Mouse (Mus musculus) cerebellum, postnatal 14 days (tissue): ENCODE results near the gene Gcgr.
"Not testable (repeated sequence)": the region's sequence is repeated elsewhere in the genome, so short reads cannot be mapped to it uniquely, and the experiment has no call there.

Source experiments
- DNase-seq, 2 experiments: peaks; one replicate each; pipeline ENCODE4 v3.0.0; 2021; ENCODE audit warnings: mixed read lengths in 2 of 2

The Gcgr gene

DNA sequence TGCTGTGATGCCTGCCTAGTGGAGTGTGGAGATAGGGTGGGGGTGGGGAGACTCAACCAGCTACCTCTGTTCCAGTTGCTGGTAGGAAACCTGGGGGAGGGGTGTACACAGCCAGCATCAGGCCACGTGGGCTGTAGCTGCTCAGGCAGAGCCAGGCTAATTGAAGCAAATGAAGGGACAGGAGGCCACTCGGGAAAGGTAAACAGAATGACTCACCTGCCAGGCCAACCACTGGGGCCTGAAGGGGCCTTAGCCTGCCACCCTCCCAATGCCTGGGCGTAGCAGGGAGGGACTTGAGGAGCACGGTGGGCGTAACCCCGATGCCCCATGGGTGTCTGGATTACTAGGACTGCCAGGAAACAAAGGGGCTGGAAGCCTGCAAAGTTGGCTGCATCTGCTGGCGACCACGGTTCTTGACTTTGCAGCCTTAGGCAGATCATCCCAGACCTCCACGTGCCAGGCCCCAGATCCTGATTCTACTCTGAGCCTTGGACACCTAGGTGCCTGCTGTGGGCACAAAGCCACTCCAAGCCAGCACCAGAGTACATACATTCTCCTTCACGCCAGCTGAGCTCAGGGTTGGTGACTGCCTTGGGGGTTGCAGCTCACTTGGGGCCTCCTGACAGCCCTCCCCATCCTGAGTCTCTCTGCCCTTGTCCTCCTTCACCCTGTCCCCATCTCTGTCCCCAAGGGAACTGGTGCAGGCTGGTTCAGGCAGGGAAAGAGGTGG is 9.0 kb downstream of the Gcgr start:
- peak; percentile 42 to 55 for DNase-seq

DNA sequence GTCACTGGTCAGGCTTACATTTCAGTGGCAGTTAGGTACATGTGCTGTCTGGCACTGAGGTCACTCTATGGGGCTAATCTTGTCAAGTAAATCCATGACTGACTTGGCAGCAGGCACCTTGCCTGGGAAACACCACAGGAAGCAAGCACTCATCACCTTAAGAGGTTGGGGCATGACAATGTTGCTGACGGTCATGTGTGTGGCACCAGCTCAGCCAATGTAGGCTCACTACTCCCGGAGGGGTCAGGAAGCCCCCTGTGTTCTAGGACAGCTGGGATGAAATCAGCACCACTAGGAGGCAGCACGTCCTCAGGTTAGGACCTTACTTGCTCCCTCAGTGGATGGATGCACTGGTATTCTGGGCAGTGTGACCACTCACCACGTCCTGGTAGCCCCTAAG is 11.4 kb downstream of the Gcgr start:
- DNase-seq, result peak in 1 of 2 experiments; percentile 61

DNA sequence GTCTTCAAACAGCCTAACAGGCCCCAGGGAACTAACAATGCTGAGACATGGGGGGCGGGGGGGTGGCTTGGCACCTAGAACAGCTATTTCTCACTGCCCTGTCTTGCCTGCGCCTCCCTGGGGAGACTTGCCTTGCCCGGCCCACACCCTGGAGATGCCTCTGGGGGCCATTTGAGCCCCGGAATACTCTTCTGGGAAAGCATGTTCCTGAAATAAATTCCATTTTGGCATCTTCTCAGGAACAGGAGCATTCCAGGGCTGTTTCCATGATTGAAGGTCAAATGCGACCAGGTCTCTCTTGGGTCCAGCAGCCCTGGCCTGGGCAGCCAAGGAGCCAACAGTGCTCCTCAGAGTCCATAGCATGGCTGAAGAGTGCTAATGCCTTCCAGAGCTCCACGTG is 11.9 kb downstream of the Gcgr start:
- DNase-seq, result no peak

DNA sequence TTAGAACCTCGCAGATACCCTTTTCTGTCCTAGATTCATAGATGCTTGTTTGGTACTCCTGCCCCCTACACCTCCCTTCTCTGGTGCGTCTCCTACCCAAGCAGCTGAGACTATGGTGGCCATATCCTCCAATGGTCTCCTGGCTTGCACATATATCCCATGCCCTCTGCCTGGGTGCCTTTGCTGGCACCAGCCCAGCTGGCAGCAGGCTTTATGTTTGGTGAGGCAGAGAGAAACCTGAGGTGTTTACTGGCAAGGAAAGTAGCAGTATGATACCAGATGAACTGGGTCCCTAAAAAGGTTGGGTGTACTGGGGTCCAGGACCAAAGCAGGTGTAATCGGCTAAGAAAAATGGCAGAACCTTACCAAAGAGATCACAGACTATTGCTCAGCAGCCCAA is 15.5 kb downstream of the Gcgr start:
- DNase-seq, result peak in 1 of 2 experiments; percentile 35

DNA sequence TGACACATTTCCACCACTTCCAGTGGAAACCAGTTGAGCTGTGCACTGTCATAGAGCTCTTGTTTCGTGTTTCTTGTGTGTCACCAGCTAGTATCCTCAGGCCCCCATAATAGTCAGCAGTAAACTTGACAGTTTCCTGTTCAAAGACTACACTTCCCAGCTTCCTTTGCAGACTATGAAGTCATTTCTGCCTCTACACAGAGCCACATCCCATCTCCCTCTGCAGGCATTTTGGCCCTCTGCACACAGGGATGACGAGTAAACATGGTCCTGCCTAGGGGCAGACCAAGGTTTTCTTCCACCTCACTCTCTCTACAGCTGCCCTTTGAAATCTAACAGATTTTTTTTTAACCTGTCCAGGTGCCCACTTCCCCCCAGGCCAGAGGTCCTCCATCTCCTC is 17.0 kb downstream of the Gcgr start:
- DNase-seq, result no peak

DNA sequence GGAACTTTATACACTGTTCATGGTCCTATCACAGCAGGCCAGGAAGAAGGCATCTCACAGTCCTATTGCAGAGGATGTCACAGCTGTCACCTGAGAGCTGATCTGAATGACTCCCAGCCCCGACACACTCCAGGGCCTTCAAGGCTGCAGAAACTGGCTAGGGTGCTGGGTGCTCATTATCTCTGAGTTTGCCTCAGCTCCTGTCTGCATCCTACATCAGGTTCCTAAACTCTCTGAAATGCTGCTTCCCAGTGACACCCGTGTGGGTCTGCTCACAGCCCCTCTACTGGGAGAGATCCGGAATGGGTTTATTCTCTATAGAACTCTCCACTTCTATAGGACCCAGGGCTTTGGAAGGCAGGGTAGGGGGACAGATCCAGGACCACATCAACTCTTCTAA is 17.7 kb downstream of the Gcgr start:
- DNase-seq, result no peak

DNA sequence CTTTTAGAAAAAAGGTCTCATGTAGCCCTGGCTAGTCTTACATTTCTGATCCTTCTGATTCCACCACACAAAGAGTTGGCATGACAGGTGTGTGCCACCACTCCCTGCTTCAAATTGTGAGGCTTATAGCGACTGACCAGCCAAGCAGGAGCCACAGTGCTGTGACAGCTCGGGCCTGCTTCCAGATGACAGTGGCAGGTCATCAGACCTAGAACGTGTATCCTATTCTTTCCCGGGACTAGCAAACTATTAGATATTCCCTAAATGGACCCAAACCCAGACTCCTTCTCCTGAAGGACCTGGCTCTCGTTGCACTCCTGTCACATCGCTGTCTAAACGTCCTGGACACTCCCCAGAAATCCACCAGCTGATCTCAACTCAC is 18.3 kb downstream of the Gcgr start:
- DNase-seq, result no peak

DNA sequence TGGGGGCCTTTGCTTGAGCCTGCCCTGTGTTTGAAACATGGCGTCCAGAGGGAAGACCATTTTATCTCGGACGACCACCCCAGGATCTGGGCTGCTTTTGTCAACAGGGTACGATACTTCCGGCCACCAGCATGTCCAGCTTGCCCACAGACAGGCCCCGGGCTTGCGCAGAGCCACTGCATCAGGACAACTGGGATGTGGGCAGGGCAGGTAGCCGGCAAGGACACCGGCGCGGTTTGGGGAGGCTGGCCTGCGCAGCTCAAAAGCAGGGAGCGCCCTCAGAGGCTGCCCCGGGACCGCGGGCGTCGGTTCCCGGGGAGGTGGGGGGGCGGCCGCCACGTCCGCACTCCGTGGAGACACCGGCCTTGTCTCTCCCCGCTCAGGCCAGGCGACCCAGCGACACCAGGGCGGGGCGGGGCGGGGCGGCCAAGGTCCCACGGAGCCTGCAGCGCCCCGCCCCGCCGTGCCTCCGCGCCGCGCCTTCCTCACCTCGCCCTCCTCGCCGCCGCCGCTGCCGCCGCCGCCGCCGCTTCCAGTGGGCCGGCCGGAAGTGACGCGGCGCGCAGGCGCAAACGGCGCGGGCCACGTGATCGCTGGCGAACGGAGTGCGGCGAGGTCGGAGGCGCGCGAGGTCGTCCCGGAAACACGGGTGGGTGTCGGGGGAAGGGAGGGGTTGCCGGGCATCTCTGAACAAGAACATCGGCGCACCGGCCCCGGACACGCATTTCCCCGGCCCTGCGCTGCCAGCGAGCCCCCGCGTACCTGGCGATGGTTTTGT is 18.9 kb downstream of the Gcgr start, which contains the start of gene Mcrip1:
Mcrip1 (minus strand) TSS at position 560 of the 778 bp plus-strand sequence.
- DNase-seq, result peak; percentile 96 to 97

DNA sequence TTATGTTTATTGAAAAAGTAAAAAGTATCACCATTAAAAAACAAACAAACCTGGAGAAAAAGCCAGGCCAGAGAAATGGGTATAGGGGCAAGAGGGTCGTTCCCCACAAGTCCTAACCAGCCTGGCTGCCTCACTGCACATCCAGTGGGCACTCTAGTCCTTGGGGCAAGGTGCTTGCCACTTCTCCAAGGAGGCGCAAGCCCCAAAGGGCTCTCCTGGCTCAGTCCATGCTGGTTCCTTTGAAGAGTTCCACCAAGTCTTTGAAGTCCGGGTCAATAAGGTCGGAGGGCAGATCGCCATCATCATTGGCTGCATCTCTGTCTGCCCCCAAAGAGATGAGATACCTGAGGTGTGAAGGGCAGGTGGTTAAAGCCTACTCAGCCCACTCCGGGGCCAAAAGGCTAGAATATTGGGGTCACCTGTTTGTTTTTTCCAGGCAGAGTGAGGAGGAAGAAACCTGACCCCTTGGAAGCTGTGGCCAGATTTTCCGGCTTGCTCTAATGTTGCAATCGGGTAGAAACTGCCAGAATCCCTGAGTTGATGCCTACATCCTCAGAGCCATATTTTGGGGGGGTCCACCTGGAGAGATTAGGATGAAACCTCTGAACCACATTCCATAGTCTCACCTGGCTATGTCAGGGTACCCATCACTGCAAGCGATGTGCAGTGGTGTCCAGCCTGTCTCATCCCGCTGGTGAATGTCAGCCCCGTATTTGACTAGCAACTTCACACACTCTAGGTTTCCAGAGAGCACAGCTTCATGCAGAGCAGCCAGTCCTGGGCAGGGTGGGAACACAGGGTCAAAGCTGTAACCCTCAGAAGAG is 19.7 kb downstream of the Gcgr start:
- no peak for DNase-seq

DNA sequence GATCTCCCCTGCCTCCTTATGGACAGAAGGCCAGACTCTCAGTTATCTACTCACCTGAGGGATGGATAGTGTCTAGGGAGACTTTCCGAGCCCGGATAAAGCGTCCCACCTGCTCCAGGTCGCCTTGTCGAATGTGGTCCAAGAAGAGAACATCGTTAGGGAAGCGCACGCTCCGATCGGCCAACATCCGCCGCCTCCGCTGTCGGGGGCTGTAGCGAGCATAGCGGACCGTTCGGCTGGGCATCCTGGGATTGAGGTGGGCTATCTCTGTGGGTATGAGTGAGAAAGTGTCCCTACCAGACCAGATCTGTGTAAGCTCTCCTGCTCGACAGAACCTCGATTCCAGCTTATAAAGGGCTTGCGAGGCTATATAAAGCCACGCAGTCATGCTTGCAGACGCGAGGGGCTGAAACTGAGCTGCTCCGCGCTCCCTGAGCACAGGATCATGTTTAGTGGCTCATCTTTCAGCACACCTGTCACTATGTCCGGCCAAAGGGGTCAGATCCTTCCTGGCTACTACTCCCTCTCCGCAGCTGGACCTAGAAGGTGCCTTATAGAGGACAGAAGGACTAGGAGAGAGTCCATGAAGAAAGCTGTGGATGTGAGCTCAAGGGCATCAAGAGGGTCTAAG is 20.4 kb downstream of the Gcgr start, which contains the start of gene Ppp1r27:
Ppp1r27 (minus strand) TSS at position 323 of the 631 bp plus-strand sequence.
- DNase-seq, result no peak

DNA sequence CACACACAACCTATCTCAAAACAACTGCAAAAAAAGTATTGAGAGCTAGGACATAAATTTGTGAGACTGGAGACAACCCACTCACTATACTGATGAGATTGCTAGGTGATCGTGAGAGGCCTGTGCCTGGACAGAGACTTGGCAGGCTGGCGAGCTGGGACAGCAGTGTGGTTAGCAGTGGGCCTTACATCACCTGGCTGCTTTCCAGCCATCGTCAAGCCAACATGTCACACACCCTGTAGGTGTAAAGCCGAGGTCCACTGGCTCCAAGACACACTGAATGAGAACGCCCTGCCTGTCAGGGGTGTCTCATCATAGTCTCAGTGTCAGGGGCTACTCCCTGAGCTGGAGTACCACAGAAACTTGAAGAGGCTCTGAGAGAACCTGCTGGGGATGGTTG is 22.2 kb downstream of the Gcgr start:
- DNase-seq, result no peak

DNA sequence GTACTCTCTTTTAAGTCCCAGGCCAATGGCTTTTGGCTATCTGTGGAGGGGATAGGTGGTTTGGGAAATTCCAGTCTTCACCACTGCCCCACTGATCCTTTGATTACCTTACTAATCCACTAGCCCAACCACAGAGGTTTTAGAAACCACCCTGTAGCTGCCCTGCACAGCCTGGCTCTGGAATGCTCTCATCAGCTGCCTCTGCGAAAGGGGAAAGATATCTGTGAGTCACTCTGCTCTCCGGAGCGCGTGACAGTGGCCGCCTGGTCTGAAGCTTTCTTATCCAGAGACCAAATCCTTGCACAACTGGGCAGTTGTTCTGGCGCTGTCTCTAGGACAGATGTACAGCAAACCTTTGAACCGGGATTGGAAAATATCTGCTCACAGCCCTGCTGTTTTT is 24.3 kb downstream of the Gcgr start:
- no peak for DNase-seq

DNA sequence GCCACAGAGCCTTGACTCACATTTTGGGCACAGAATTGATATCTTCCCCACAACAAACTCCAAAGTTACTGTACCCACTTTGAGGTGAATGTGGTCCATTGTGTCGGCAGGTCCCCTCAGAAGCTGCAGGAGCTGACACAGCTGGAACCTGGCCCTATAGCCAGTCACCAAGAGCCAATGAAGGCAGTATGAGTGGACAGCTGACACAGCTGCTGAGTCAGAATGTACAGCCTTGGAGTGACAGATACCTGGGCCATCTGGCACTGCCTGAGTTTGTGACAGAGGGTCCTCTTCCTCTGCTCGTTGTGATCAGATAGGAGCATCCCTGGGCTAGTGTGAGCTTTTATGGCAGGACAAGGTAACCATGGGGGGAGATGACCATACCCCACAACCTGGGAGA is 24.8 kb downstream of the Gcgr start:
- DNase-seq, result no peak

DNA sequence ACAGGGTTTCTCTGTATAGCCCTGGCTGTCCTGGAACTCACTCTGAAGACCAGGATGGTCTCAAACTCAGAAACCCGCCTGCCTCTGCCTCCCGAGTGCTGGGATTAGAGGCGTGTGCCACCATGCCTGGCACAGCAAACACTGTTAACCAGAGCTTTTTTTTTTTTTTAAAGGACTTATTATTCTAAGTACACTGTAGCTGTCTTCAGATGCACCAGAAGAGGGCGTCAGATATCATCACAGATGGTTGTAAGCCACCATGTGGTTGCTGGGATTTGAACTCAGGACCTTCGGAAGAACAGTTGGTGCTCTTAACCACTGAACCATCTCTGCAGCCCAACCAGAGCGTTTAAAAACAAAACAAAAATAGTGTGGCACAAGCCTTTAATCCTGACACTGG is 28.3 kb downstream of the Gcgr start:
- not testable (repeated sequence) for DNase-seq

DNA sequence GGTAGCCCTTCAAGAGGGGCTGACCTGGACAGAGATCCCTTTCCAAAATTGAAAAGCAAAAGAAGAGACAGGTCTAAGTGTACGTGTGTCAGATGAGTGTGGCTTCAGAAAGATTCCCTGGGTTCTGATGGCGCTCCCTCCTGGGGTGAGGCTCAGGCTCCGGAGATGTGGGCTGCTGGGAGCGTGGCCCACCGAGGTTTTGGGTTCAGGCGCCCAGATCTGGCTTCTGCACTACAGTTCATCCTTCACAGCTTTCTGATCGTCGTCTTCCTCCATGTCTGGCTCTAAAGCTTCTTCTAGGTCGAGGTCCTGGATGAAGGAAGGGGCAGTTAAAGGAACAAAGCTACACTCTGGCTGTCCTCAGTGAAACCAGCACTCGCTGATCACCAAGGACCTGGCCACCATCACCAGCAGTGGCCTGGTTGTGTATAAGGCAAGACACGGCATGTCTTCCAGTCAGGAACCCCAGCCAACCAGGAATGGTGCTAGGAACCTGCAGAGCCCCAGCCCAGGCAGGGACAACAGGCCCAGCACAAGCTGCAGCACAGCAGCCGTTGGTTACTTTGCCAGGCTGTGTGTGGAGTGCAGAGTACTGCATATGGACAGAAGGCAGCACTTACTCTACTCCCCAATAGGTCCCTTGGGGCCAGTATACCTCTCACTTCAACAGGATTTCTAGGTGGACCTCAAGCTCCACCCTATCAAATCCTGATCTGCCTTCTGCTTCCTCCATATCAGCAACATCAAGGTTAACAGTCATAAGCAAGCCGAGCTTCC is 30.6 kb downstream of the Gcgr start:
- no peak for DNase-seq

DNA sequence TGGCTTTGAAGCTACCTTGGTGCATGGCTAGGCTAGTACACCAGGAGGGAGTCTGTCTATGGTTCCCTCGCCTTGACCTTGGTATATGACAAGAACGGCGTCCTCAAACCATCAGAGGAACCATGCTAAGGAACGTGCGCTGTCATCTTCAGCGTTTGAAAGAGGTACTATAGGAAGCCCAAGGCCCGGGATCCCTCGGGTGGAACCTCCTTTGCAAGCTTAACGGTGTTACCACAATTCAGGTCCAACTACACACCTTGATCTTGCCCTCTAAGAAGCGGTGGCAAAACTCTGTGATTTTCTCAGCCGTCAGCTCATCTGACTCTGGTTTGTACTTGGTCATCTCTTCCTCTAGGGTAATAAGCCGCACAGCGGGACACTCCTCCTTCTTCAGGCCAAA is 32.5 kb downstream of the Gcgr start:
- DNase-seq, result no peak

DNA sequence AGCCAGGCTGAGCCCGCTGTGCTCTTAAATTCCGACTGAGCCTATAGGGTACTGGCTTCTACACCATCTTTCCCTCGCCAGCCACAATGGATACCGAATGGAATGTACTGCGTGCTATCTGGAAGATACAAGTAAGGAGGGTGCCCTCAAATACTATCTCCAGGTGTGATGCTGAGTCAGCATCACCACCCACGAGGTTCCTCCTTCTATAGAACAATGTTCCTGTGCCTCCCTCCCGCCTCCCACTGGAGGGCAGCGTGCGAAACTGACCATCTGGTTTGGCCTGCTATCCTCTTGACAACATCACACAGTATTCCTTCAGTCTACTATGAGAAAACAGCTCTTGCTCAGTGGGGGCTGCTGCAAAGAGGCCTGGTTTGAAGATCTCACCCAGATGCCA is 34.6 kb downstream of the Gcgr start:
- DNase-seq, result no peak

DNA sequence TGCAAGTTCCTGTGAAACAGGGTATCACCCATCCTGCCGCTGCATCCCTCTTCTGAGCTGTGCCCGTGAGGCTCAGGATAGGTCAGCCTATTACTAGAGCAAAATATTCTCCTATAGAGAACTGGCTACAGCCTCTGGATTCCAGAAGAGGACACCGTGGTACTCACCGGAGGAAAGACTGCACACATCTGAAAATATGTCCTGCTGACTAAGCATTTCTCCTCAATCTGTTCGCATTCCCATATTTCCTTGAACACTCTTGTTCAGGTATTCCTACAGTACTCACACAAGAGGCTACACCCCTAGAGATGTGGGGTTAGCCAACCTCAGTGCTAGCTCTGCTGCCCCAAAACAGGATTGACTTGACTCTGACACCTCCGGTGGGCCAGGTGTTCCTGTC is 37.8 kb downstream of the Gcgr start:
- no peak for DNase-seq

DNA sequence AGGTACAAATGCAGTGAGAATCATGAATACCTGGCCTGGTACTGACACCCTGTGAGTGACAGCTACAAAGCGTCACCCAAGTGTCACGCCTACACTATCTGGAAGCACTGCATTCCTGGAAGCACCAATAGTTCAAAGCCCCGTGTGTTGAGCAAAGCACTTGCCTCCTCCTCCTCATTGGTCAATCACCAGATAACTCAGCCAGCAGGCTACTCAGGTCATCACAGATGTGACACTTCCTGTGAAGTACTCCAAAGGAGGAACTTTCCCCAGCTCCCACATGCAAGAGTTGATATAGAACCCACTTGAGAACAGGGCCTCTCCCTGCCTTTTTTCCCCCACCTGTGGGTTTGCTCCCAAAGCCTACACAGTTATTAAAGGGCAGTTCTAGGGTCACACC is 40.6 kb downstream of the Gcgr start:
- no peak for DNase-seq

DNA sequence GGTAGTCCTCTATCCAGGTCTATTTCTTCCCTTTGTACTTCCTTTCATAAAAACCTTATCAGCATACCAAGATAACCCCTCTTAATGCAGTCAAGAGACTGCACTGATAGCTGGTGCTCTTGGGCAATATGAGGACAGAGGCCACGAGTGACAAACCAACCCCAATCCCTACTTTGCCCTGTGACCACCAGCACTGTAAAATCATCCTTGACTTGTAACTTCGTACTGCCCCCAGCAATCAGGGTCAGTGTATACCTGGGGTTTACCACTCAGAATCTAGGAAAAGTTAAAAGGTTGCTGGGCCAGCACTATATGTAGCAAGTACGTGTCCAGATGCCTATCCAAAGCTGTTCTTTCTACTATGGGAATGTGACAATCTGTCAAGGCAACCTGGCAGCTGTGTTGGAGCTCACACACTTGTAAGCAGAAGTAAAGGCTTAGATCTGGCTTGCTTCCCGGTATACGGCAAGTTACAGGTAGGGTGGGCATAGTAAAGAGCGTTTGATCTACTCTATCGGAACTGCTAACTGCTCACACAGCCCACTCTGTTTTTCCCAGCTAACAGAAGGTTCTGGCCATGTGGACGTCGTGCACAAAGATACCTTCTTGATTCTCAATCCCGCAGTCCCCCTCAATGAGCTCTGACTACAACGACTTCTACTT is 41.4 kb downstream of the Gcgr start:
- DNase-seq, result no peak

DNA sequence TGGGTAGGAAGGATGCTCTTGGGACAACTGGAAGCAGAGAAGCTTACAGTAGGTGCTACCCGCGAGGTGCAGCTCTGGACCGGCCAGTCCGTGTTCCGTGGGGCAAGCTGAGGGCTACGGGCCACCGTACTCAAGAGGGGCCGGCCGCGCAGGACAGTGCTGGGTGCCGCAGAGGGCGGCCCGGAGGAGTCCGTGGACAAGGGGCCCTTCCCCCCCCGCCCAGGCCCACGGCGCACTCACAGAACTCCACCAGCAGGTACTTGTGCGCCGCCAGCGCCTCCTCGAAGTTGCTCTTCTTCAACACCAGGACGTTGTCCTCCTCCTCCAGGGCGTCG is 41.9 kb downstream of the Gcgr start:
- peak in 1 of 2 experiments; percentile 41 for DNase-seq
